Mouse (Mus musculus): ENCODE measurements around the gene Lias.

- TF ChIP-seq GATA1 (IDR thresholded peaks at IDR 0.05; ENCODE audit: low read length) (no peak), TAL1 (IDR thresholded peaks at IDR 0.05; ENCODE audit: low read length) (no peak)
Observed at GRCm38 (mm10) chr5:65401251-65401994, 10.1 kb downstream of the Lias start.

Measured in erythroblast, embryonic 14.5 days (primary cell).